Mouse (Mus musculus) hindbrain, embryonic 13.5 days (tissue): ENCODE results near the gene Fgf15. TPM values are rescaled to one million over a fixed set of nuclear protein-coding genes. Genes with fewer than 3 reads are reported as not detected.
"Not testable (repeated sequence)": the region's sequence is repeated elsewhere in the genome, so short reads cannot be mapped to it uniquely, and the experiment has no call there.

Experiments used
- ATAC-seq: fragments of 200-750 bp; cut with Nextera tagmentation; 2 replicates; pipeline ENCODE4 v1.8.0; 2017; ENCODE audit warnings: moderate TSS enrichment; ENCODE audit not compliant: low FRiP score
- H3K27ac ChIP-seq: fragments of 300-500 bp; sonication (generic); 2 replicates; pipeline ENCODE4 v1.5.1; 2015; ENCODE audit warnings: inconsistent platforms, mild to moderate bottlenecking, moderate library complexity
- H3K27me3 ChIP-seq: fragments of 300-500 bp; sonication (generic); 2 replicates; pipeline ENCODE4 v1.6.1; 2015; ENCODE audit warnings: mild to moderate bottlenecking, inconsistent platforms
- H3K36me3 ChIP-seq: fragments of 300-500 bp; sonication (generic); 2 replicates; pipeline ENCODE4 v1.6.1; 2015; ENCODE audit warnings: mild to moderate bottlenecking, inconsistent platforms
- H3K4me1 ChIP-seq: fragments of 300-500 bp; sonication (generic); replicated peaks from 2 replicates; pipeline ENCODE4 v1.6.1; 2015; ENCODE audit warnings: inconsistent platforms
- H3K4me2 ChIP-seq: fragments of 300-500 bp; sonication (generic); 2 replicates; pipeline ENCODE4 v1.6.1; 2015; ENCODE audit warnings: inconsistent platforms, mild to moderate bottlenecking, moderate library complexity
- H3K4me3 ChIP-seq: fragments of 300-500 bp; sonication (generic); 2 replicates; pipeline ENCODE4 v1.5.1; 2015; ENCODE audit warnings: mild to moderate bottlenecking, inconsistent platforms
- H3K9ac ChIP-seq: fragments of 300-500 bp; sonication (generic); 2 replicates; pipeline ENCODE4 v1.6.1; 2015; ENCODE audit warnings: mild to moderate bottlenecking, inconsistent platforms
- H3K9me3 ChIP-seq: fragments of 300-500 bp; sonication (generic); 2 replicates; pipeline ENCODE4 v1.6.1; 2016; ENCODE audit warnings: inconsistent platforms
- WGBS: fragments of 180-500 bp; shearing (Covaris S2); methylation state at CpG from one replicate; pipeline ENCODE4 v1.1.7; 2015; 5-methylcytosine and 5-hydroxymethylcytosine counted together
- polyA plus RNA-seq: library from polyadenylated mRNA; unstranded; fragments of >200 nt; fragmentation: Nextera tagmentation; extraction: Ambion mirVana; gene quantifications from 2 replicates; pipeline ENCODE4 v1.2.1, GENCODE M21; 2015

Gene Fgf15
- polyA plus RNA-seq, 1 experiment from 2014 or later: 66.5 TPM

GRCm38 (mm10) chr7:144864160-144864670 lies 32.1 kb upstream of the Fgf15 start:
- peaks cover 85% of the 10 kb centered on the region for H3K27me3 ChIP-seq
- H3K27ac ChIP-seq: no peak overlapping the region
- H3K9me3 ChIP-seq: no peaks in the 10 kb centered on the region
- H3K4me3 ChIP-seq: no peak overlapping the region
- 48% methylated on average over 3 of the region's 3 CpGs for WGBS
- H3K4me2 ChIP-seq: no peak overlapping the region
- H3K9ac ChIP-seq: no peak overlapping the region
- H3K36me3 ChIP-seq: no peaks in the 10 kb centered on the region
- no peak for ATAC-seq
- H3K4me1 ChIP-seq: peaks cover 15% of the 10 kb centered on the region

DNA sequence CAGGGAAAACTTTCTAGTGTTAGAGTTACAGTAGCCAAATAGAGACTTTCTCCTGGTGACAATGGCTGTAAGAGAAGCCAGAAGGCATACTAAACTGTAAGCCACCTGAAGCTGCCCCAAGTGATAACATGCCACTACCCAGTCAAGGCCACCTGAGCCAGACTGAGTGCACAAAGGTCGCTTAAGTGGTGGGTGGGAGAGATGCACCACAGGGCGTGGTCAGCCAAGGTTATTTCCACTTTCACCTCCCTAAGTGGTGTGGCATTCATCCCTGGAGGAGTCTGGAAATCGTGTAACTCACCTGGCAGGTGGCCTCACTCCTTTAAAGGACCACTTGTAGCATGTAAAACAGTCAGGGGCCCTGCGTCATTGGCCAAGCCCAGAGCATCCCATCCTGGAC lies 29.2 kb upstream of the Fgf15 start:
- H3K27me3 ChIP-seq: peaks cover 62% of the 10 kb centered on the region

GRCm38 (mm10) chr7:144867602-144868001 lies 28.7 kb upstream of the Fgf15 start:
- Histone ChIP-seq H3K27me3 (peaks cover 59% of the 10 kb centered on the region), H3K9ac (no peak overlapping the region), H3K36me3 (no peaks in the 10 kb centered on the region), H3K9me3 (no peaks in the 10 kb centered on the region), H3K4me2 (no peak overlapping the region), H3K4me1 (no peaks in the 10 kb centered on the region), H3K27ac (no peak overlapping the region), H3K4me3 (no peak overlapping the region)
- 82% methylated on average over 8 of the region's 8 CpGs for WGBS
- ATAC-seq: no peak

More for the DNA sequence above, 29.2 kb upstream of the Fgf15 start:
- Histone ChIP-seq H3K4me2 (no peak overlapping the region), H3K9ac (no peak overlapping the region), H3K36me3 (no peaks in the 10 kb centered on the region), H3K9me3 (no peaks in the 10 kb centered on the region), H3K27ac (no peak overlapping the region), H3K4me3 (no peak overlapping the region), H3K4me1 (peaks cover 1% of the 10 kb centered on the region)
- no peak for ATAC-seq
- WGBS: 75% methylated on average over 4 of the region's 4 CpGs

DNA sequence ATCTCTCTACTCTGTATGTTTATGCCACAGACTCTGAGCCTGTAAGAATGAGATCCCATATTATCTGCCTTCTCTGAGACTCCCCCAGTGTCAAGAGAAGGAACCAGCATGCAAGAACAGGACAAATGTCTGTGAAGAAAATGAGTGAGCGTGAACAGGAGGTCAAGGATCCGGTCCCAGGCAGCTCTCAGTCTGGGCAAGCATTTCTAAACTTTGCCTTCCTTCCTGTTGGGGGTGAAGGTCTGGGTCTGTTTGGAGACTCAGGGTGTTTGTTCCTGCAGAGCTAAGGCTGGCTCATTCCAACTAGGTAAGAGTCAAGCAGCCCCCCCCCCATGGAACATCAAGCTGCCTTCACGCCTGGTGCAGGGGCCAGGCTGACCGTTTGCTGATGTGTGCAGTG lies 23.9 kb upstream of the Fgf15 start:
- peaks cover 28% of the 10 kb centered on the region for H3K27me3 ChIP-seq
- no peak overlapping the region for H3K9ac ChIP-seq
- no peaks in the 10 kb centered on the region for H3K36me3 ChIP-seq
- H3K9me3 ChIP-seq: no peaks in the 10 kb centered on the region
- H3K4me1 ChIP-seq: no peaks in the 10 kb centered on the region
- no peak overlapping the region for H3K27ac ChIP-seq
- H3K4me3 ChIP-seq: no peak overlapping the region
- H3K4me2 ChIP-seq: no peak overlapping the region
- 72% methylated on average over 4 of the region's 4 CpGs for WGBS
- no peak for ATAC-seq

DNA sequence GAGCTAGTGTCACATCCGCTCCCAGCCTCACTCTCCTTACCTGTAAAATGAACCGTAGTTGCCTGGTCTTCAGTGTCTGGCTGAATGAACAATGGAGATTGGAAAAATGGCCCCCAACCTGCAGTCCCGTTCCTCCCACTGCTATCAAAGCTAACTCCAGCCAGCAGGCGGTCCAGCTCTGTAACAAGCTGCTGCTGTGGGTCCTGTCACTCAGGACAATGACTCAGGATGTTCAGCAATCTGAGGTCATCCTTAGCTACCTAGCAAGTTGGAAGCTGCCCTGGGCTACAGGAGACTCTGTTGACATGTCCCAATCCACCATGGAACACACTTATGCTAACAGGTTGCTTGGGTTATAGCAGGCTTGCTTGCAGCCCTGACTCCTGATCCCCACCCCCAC lies 23.2 kb upstream of the Fgf15 start:
- Histone ChIP-seq H3K4me1 (no peaks in the 10 kb centered on the region), H3K4me3 (no peak overlapping the region), H3K27me3 (peaks cover 25% of the 10 kb centered on the region; the same call in 1 of the 2 replicates), H3K36me3 (no peaks in the 10 kb centered on the region), H3K9ac (no peak overlapping the region), H3K27ac (no peak overlapping the region), H3K9me3 (no peaks in the 10 kb centered on the region), H3K4me2 (no peak overlapping the region)
- WGBS: 63% methylated on average over 4 of the region's 4 CpGs
- no peak for ATAC-seq

- Histone ChIP-seq H3K4me2 (no peak overlapping the region), H3K4me1 (no peaks in the 10 kb centered on the region), H3K36me3 (no peaks in the 10 kb centered on the region), H3K27me3 (peaks cover 25% of the 10 kb centered on the region; the same call in 1 of the 2 replicates), H3K4me3 (no peak overlapping the region), H3K9me3 (no peaks in the 10 kb centered on the region), H3K27ac (no peak overlapping the region), H3K9ac (no peak overlapping the region)
- WGBS: 65% methylated on average over 4 of the region's 4 CpGs
- ATAC-seq: no peak
Observed at GRCm38 (mm10) chr7:144874226-144874625, 22.1 kb upstream of the Fgf15 start.

GRCm38 (mm10) chr7:144878401-144878800 lies 17.9 kb upstream of the Fgf15 start:
- Histone ChIP-seq H3K4me3 (no peak overlapping the region), H3K4me2 (no peak overlapping the region), H3K4me1 (no peaks in the 10 kb centered on the region), H3K9me3 (no peaks in the 10 kb centered on the region), H3K27me3 (peaks cover 14% of the 10 kb centered on the region; the same call in 1 of the 2 replicates), H3K27ac (no peak overlapping the region), H3K9ac (no peak overlapping the region), H3K36me3 (no peaks in the 10 kb centered on the region)
- ATAC-seq: no peak
- WGBS: 100% methylated on average over 1 of the region's 1 CpGs

DNA sequence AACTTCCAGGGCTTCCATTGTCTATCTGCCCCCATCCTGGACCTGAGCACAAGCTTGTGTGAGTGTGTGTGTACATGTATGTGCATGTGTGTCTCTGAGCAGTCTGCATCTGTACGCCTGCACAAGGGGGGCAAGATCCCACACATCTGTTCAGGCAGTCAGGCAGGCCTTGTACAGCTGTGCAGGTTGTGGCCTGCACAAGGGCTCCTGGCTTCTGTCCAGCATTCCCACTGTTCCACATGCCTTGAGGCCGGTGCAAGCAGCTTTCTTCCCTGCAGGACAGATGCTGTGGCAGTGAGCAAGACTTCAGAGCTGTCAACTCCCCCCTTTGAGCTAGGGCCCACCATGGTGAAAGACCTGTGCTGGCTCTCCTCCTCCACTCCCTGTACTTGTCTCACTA lies 13.2 kb upstream of the Fgf15 start:
- Histone ChIP-seq H3K4me2 (no peak overlapping the region), H3K36me3 (no peaks in the 10 kb centered on the region), H3K9me3 (no peaks in the 10 kb centered on the region), H3K27ac (no peak overlapping the region), H3K4me1 (no peaks in the 10 kb centered on the region), H3K27me3 (peaks cover 4% of the 10 kb centered on the region), H3K4me3 (no peak overlapping the region), H3K9ac (no peak overlapping the region)
- no peak for ATAC-seq
- 60% methylated on average over 2 of the region's 2 CpGs for WGBS

DNA sequence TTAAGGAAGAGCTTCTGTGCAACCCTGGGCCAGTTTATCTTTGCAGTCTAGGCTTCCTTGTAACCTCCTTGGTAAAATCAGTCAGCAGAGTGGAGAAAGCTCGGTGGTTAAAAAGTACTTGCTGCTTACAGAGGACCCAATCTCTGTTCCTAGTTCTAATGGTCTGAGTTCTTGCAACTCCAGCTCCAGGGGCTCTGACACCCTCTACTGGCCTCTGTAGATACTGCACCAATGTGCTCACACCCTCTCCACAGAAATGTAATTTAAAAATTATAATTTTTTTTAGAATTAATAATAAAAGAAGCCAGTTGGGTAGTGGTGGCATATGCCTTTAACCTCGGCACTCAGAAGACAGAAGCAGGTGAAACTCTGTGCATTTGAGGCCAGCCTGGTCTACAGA lies 8.7 kb upstream of the Fgf15 start:
- 87% methylated on average over 2 of the region's 2 CpGs for WGBS
- ATAC-seq: no peak
- Histone ChIP-seq H3K36me3 (no peaks in the 10 kb centered on the region), H3K4me2 (no peak overlapping the region), H3K27ac (no peak overlapping the region), H3K27me3 (peaks cover 34% of the 10 kb centered on the region), H3K9ac (no peak overlapping the region), H3K4me1 (no peaks in the 10 kb centered on the region), H3K9me3 (no peaks in the 10 kb centered on the region), H3K4me3 (no peak overlapping the region)

DNA sequence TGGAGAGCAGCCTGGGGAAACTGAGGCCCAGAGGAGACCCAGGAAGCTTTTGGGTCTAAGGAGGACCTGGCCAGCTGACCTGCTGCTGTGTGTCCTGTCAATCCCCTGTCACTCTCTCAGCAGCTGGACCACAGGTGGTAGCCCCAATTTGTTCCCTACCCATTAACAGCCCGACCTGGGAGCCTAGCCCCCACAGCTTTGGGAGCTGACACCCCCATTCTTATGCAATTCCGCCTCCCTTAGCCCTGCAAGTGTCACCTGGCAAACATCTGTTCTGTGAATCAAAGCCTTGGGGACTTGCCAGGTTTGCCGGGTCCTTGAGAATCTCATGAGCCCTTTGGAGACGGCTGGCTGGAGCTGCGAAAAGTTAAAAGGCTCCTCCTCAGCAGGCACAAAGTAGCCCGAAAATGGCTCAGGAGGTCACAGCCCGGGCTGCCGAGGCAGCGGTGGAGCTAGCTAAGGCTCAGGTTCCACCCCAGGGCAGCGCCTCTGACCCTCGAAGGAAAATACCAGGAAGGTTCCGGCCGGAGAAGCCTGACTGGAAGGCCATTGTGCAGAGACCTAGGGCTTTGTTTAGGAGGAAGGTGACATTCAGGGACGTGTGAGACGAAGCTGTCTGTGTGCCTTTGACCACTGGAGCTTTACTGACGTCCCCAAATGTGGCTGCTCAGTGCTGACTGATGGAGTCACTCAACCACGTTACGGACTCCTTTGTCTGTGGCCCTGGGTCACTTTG lies 7.6 kb upstream of the Fgf15 start:
- 4% methylated on average over 18 of the region's 18 CpGs for WGBS
- H3K9ac ChIP-seq: no peak overlapping the region
- H3K27me3 ChIP-seq: peaks cover 38% of the 10 kb centered on the region

DNA sequence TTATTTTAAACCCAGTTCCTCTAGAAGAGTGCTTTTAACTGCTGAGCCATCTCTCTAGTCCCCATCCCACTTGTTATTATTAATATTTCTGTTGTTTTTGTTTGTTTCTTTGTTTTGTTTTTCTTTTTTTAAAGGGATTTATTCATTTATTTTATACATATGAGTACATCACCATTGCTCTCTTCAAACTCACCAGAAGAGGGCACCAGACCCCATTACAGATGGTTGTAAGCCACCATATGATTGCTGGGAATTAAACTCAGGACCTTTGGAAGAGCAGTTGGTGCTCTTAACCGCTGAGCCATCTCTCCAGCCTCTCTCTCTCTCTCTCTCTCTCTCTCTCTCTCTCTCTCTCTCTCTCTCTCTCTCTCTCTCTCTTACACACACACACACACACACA lies 5.7 kb upstream of the Fgf15 start:
- not testable (repeated sequence) for H3K9ac ChIP-seq, H3K4me2 ChIP-seq, H3K4me3 ChIP-seq, H3K36me3 ChIP-seq, H3K27ac ChIP-seq, ATAC-seq, H3K9me3 ChIP-seq
- Histone ChIP-seq H3K4me1 (peaks cover 13% of the 10 kb centered on the region), H3K27me3 (peaks cover 50% of the 10 kb centered on the region)
- 100% methylated on average over 1 of the region's 1 CpGs for WGBS

More for the DNA sequence above, 7.6 kb upstream of the Fgf15 start:
- no peak for ATAC-seq
- no peaks in the 10 kb centered on the region for H3K9me3 ChIP-seq
- H3K4me2 ChIP-seq: no peak overlapping the region
- H3K27ac ChIP-seq: no peak overlapping the region
- no peak overlapping the region for H3K4me3 ChIP-seq
- no peaks in the 10 kb centered on the region for H3K36me3 ChIP-seq
- H3K4me1 ChIP-seq: no peaks in the 10 kb centered on the region

GRCm38 (mm10) chr7:144891863-144892262 lies 4.5 kb upstream of the Fgf15 start:
- H3K27ac ChIP-seq: no peak overlapping the region
- H3K27me3 ChIP-seq: peaks cover 61% of the 10 kb centered on the region
- no peak overlapping the region for H3K9ac ChIP-seq
- H3K36me3 ChIP-seq: no peaks in the 10 kb centered on the region
- H3K9me3 ChIP-seq: no peaks in the 10 kb centered on the region
- WGBS: 67% methylated on average over 2 of the region's 2 CpGs
- no peak overlapping the region for H3K4me2 ChIP-seq
- peaks cover 23% of the 10 kb centered on the region for H3K4me1 ChIP-seq
- no peak for ATAC-seq
- no peak overlapping the region for H3K4me3 ChIP-seq

DNA sequence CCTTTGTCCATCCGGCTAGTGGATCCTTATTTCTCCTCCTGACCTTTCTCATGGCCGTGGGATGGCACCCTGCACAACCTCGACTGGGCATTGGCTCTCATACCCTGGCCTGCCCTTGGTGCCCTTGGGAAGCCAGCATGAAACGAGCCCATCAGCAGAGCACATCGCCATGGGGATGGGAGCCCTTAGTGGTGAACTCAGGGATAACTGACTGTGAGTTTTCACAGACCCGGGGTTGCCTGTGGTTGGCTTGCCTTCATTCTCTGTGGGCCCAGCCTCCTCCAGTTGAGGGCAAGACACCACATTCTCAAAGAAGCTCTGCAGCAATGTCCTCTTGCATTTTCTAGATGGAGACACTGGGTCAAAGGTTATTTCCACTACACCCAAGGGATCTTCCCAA lies 4.0 kb upstream of the Fgf15 start:
- no peak overlapping the region for H3K4me3 ChIP-seq
- H3K27me3 ChIP-seq: peaks cover 65% of the 10 kb centered on the region
- ATAC-seq: no peak
- no peak overlapping the region for H3K27ac ChIP-seq
- H3K9ac ChIP-seq: no peak overlapping the region
- H3K4me1 ChIP-seq: peaks cover 28% of the 10 kb centered on the region
- WGBS: 55% methylated on average over 6 of the region's 6 CpGs
- no peaks in the 10 kb centered on the region for H3K9me3 ChIP-seq
- H3K36me3 ChIP-seq: no peaks in the 10 kb centered on the region
- H3K4me2 ChIP-seq: no peak overlapping the region
